Mouse (Mus musculus) layer of hippocampus, adult 9-11 months (tissue): ENCODE results near the gene 2010111I01Rik.
"Not testable (repeated sequence)": the region's sequence is repeated elsewhere in the genome, so short reads cannot be mapped to it uniquely, and the experiment has no call there.

Experiments
- DNase-seq: peaks from one replicate; pipeline ENCODE4 v3.0.0; 2022

The 2010111I01Rik gene

GRCm38 (mm10) chr13:63323286-63324075, 358.8 kb downstream of the 2010111I01Rik start:
- DNase-seq = no peak

- no peak for DNase-seq
These were observed 359.6 kb downstream of the 2010111I01Rik start for GRCm38 (mm10) chr13:63324311-63324710.

GRCm38 (mm10) chr13:63324978-63325848, 360.5 kb downstream of the 2010111I01Rik start:
- DNase-seq = no peak

GRCm38 (mm10) chr13:63326015-63326414, 361.3 kb downstream of the 2010111I01Rik start:
- no peak for DNase-seq

GRCm38 (mm10) chr13:63330236-63330860, 365.7 kb downstream of the 2010111I01Rik start:
- peak; percentile 69 for DNase-seq

DNA sequence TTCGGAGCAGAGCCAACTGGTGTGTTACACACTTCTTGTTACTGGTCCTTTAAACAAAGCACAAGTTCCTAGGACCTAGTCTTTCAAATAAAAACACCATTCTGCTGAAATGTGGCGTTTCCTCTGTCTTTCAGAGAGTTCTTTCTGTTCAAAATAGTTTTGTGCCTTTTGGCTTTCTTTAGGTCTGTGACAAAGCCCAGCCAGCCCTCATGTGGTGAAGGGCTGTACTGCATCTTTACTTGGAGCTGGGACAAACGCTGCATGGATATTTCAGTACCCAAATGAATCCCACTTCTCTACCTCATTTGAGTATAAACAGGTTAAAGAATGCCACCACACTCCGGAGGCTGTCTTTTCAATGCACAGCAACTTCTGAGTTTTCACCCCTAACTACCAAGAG, 366.7 kb downstream of the 2010111I01Rik start:
- DNase-seq = peak; percentile 61

GRCm38 (mm10) chr13:63332576-63333300, 368.0 kb downstream of the 2010111I01Rik start:
- peak; percentile 60 for DNase-seq

GRCm38 (mm10) chr13:63335421-63336134, 370.9 kb downstream of the 2010111I01Rik start:
- no peak for DNase-seq

DNA sequence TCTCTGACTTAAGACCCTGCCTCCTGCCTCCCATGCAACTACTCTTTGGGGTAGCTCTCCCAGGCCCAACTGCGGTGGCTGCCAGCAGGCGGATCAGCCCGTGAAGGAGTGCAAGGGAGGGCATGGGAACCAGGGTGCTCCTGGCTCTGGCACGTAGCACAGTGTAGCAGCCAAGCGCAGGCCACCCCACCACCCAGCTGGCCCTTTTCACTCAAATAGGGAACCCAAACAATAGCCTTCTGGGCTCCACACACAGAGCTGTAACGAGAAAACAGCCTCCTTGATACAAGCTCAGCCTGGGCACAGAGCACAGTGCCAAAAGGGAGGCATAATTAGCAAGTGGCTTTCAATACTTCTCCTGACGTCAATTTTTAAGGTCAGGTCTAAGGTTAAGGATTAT, 371.6 kb downstream of the 2010111I01Rik start:
- peak; percentile 81 for DNase-seq

GRCm38 (mm10) chr13:63337239-63337960, 372.7 kb downstream of the 2010111I01Rik start:
- DNase-seq = no peak

GRCm38 (mm10) chr13:63339946-63340345, 375.3 kb downstream of the 2010111I01Rik start:
- DNase-seq = no peak

- DNase-seq = no peak
These were observed 378.1 kb downstream of the 2010111I01Rik start for GRCm38 (mm10) chr13:63342781-63343180.

DNA sequence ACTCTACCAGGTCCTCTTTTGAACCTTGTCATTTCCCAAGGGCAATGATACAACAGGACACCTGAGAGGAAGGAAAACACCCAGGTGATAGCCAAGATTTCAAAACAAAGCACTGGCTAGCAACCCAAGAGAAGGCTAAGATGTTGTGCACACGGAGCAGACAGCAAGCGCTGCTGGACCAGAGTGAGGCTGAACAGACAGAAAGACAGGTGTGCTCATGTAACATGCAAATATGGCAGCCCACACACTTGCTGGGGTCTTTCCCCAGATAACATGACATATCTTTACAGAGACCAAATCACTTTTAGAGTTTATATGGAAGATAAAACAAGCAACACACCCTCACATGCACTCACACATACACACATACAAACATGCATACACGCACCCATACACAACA, 379.8 kb downstream of the 2010111I01Rik start:
- no peak for DNase-seq

- DNase-seq = no peak
These were observed 381.0 kb downstream of the 2010111I01Rik start for GRCm38 (mm10) chr13:63345476-63346225.

DNA sequence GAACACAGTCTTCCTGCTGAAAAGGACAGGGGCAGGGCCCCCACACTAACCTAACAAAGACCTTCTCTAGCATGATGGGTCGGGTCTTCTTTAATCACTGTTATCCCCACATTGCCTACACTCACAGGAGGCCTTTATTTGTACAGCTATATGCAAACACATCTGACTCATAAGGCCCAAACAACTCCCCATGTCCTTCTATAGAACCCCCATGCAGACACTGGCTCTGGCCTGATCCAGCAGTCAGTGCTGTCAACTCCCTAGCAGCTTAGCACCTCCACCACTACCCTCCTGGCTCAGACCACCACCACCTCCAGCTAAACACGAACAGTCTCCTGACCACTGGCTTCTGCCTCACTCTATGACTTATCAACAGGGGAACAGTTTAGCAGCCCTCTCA, 382.9 kb downstream of the 2010111I01Rik start:
- no peak for DNase-seq

- no peak for DNase-seq
These were observed 385.4 kb downstream of the 2010111I01Rik start for GRCm38 (mm10) chr13:63350076-63350475.

- DNase-seq = not testable (repeated sequence)
These were observed 388.6 kb downstream of the 2010111I01Rik start for GRCm38 (mm10) chr13:63353312-63353711.

DNA sequence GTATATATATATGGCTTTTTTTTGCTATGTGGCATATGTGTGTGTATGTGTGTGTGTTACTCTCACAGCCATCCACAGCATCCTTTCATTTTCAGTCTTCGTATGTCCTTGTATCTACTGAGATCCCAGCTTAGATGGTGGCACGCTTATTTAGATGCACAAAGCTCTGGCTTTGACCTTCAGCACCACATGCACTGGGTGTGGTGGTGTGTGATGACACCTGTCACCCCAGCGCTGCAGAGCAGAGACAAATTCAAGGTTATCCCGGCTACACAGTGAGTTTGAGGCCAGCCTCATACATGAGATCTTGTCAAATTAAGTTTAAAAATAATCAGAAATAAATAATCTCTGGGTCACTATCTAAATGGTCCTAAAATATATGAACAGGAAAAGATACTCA, 391.4 kb downstream of the 2010111I01Rik start:
- no peak for DNase-seq

GRCm38 (mm10) chr13:63356558-63356957, 391.9 kb downstream of the 2010111I01Rik start:
- DNase-seq = peak; percentile 74

- no peak for DNase-seq
These were observed 394.7 kb downstream of the 2010111I01Rik start for GRCm38 (mm10) chr13:63359393-63359792.
